Mouse (Mus musculus): Measurements from ENCODE around the gene Bms1. TPM values are rescaled to one million over a fixed set of nuclear protein-coding genes. Genes with fewer than 3 reads are reported as not detected.
A peak's percentile ranks its signal among the peaks of the same experiment; 100 is the strongest.

Bms1 gene
- total and polyA plus RNA-seq, 3 experiments = 3.9 to 22.4 (median 19.3) TPM

DNA sequence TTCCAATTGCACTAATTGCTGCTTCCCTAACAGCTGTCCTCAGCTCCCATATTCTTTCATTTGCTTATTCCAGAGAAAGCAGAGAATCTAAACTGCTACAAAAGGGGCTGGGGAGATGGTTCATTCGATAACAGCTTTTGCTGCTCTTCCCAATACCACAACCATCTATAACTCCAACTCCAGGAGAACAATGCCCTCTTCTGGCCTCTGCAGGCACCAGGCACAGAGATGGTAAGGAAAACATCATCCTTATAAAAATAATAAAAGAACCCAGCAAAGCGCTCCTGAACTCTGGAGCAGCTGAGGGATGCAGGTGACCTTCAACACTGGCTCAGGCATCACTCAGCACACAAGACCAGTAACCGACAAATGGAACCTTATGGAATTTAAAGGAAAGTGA is 33.3 kb downstream of the Bms1 start:
- H3K4me1 ChIP-seq (ENCODE audit: control insufficient read depth, insufficient read depth, low read length) = no peaks in the 10 kb centered on the region
- WGBS = 90% methylated on average over 3 of the region's 3 CpGs

DNA sequence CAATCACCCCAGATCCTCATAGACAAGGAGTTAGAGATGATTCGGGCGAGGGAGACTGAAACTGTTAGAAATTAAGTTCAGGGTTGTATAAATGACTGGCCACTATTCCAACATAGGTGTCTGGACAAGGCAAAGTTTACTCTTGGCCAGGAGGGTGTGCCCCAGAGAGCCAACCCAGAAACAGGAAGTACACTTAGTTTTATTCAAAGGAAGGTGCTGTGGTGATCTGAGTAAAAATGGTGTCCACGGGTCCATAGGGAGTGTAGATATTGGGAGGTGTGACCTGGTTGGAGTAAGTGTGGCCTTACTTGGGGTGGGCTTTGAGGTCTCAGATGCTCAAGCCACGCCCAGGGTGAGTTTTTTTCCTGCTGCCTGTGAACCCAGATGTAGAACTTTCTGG is 38.0 kb downstream of the Bms1 start:
- WGBS = 81% methylated on average over 4 of the region's 4 CpGs
- no peak for TF ChIP-seq EP300 (IDR thresholded peaks at IDR 0.05; ENCODE audit: insufficient read depth, low read depth, low read length)
- TF ChIP-seq CTCF (IDR thresholded peaks at IDR 0.05) = no peak
- TF ChIP-seq POLR2A (IDR thresholded peaks at IDR 0.05; ENCODE audit: insufficient read depth, low read depth, low read length) = no peak
- H3K27me3 ChIP-seq (ENCODE audit: control insufficient read depth, insufficient read depth, low read length) = no peaks in the 10 kb centered on the region
- no peak overlapping the region for H3K9ac ChIP-seq (ENCODE audit: low read depth, low read length)
- no peaks in the 10 kb centered on the region for H3K36me3 ChIP-seq (ENCODE audit: control insufficient read depth, insufficient read depth, low read length)
- H3K4me3 ChIP-seq = no peak overlapping the region
- no peaks in the 10 kb centered on the region for H3K79me2 ChIP-seq (replicated peaks; ENCODE audit: control insufficient read depth, insufficient read depth, low read length)
- peaks cover 1% of the 10 kb centered on the region; the same call in 1 of the 2 replicates for H3K4me1 ChIP-seq (ENCODE audit: control insufficient read depth, insufficient read depth, low read length)
- no peak for DNase-seq
- no peak overlapping the region for H3K27ac ChIP-seq
- intact Hi-C loops (cut with DNase I) = no loop called here

More for the DNA sequence above, 33.3 kb downstream of the Bms1 start:
- Histone ChIP-seq H3K4me3 (no peak overlapping the region), H3K79me2 (replicated peaks; ENCODE audit: control insufficient read depth, insufficient read depth, low read length) (no peaks in the 10 kb centered on the region), H3K9ac (ENCODE audit: low read depth, low read length) (no peak overlapping the region), H3K27ac (no peak overlapping the region), H3K36me3 (ENCODE audit: control insufficient read depth, insufficient read depth, low read length) (peaks cover 2% of the 10 kb centered on the region), H3K27me3 (ENCODE audit: control insufficient read depth, insufficient read depth, low read length) (no peaks in the 10 kb centered on the region)
- DNase-seq = no peak
- no peak for TF ChIP-seq POLR2A (IDR thresholded peaks at IDR 0.05; ENCODE audit: insufficient read depth, low read depth, low read length)
- TF ChIP-seq EP300 (IDR thresholded peaks at IDR 0.05; ENCODE audit: insufficient read depth, low read depth, low read length) = no peak
- TF ChIP-seq CTCF (IDR thresholded peaks at IDR 0.05) = peak; percentile 21; the same call in 1 of the 2 replicates
- intact Hi-C loops (cut with DNase I) = no loop called here

DNA sequence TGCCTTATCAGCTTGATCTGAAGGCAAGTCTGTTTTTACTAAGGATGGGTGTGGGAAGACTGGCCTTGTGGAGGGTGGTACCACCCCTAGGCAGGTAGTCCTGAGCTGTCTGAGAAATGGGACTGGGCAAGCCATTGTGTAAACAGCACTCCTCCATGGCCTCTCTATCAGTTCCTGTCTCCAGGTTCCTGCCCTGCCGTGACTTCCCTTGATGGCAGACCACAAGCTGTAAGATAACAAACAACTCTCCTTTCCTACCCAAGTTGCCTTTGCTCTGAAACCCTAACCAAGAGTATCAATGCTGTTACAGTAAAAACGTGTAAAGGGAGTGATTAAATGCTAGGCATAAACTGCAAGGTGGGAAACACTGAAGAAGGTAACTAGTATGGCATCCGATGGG is 38.6 kb downstream of the Bms1 start:
- no peaks in the 10 kb centered on the region for H3K27me3 ChIP-seq (ENCODE audit: control insufficient read depth, insufficient read depth, low read length)
- no peaks in the 10 kb centered on the region for H3K79me2 ChIP-seq (replicated peaks; ENCODE audit: control insufficient read depth, insufficient read depth, low read length)
- H3K27ac ChIP-seq = no peak overlapping the region
- 36% methylated on average over 3 of the region's 3 CpGs for WGBS
- intact Hi-C loops (cut with DNase I) = no loop called here
- H3K4me1 ChIP-seq (ENCODE audit: control insufficient read depth, insufficient read depth, low read length) = peaks cover 1% of the 10 kb centered on the region; the same call in 1 of the 2 replicates
- DNase-seq = no peak
- TF ChIP-seq EP300 (IDR thresholded peaks at IDR 0.05; ENCODE audit: insufficient read depth, low read depth, low read length) = no peak
- no peak for TF ChIP-seq CTCF (IDR thresholded peaks at IDR 0.05)
- no peak for TF ChIP-seq POLR2A (IDR thresholded peaks at IDR 0.05; ENCODE audit: insufficient read depth, low read depth, low read length)
- no peak overlapping the region for H3K4me3 ChIP-seq
- no peak overlapping the region for H3K9ac ChIP-seq (ENCODE audit: low read depth, low read length)
- no peaks in the 10 kb centered on the region for H3K36me3 ChIP-seq (ENCODE audit: control insufficient read depth, insufficient read depth, low read length)

DNA sequence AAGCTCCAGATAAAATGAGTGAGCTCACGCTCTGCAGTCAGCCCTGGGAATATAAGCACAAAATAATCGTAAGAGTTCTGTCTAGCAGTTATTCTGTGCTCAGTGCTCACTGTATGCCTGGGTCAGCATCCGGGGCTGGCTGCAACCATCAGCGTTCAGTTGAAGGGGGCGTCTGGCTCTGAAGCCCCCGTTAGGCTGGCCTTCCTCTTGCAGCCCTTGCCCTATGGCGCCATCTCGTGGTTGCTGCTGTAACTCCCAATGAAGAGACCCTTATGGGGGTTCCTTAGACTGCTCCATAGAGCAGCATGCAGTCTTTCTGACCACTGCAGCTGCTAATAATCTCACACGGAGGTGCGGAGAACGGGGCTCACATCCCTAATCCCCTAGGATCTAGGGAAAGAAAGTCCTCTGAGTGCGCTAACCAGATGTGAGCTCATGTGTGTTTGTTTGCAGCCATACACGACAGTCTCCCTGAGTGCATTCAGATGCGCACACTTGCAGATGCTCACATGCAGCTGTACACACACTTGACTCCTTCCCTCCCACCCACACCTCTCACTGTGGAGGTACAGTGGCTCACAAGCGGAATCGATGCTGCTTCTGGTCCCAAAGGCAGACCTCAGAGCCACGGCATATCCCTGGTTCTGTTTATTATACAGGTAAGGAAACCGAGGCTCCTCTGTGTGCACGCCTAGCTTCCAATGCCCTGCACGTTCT is 39.7 kb downstream of the Bms1 start:
- TF ChIP-seq EP300 (IDR thresholded peaks at IDR 0.05; ENCODE audit: insufficient read depth, low read depth, low read length) (0 out of 2 replicates have a peak, but pooled peaks have one; percentile 29), CTCF (IDR thresholded peaks at IDR 0.05) (peak; percentile 96), POLR2A (IDR thresholded peaks at IDR 0.05; ENCODE audit: insufficient read depth, low read depth, low read length) (no peak)
- no peak overlapping the region for H3K9ac ChIP-seq (ENCODE audit: low read depth, low read length)
- WGBS = 33% methylated on average over 20 of the region's 20 CpGs
- intact Hi-C loops (cut with DNase I) = loop anchor here (2.0 kb wide), 1 partner anchor 201 kb away; no protein-coding TSS in a partner anchor
- H3K36me3 ChIP-seq (ENCODE audit: control insufficient read depth, insufficient read depth, low read length) = no peaks in the 10 kb centered on the region
- no peaks in the 10 kb centered on the region for H3K79me2 ChIP-seq (replicated peaks; ENCODE audit: control insufficient read depth, insufficient read depth, low read length)
- H3K4me1 ChIP-seq (ENCODE audit: control insufficient read depth, insufficient read depth, low read length) = peaks cover 1% of the 10 kb centered on the region; the same call in 1 of the 2 replicates
- peak; percentile 44 to 80 for DNase-seq
- H3K4me3 ChIP-seq = no peak overlapping the region
- H3K27me3 ChIP-seq (ENCODE audit: control insufficient read depth, insufficient read depth, low read length) = peaks cover 2% of the 10 kb centered on the region
- H3K27ac ChIP-seq = no peak overlapping the region

DNA sequence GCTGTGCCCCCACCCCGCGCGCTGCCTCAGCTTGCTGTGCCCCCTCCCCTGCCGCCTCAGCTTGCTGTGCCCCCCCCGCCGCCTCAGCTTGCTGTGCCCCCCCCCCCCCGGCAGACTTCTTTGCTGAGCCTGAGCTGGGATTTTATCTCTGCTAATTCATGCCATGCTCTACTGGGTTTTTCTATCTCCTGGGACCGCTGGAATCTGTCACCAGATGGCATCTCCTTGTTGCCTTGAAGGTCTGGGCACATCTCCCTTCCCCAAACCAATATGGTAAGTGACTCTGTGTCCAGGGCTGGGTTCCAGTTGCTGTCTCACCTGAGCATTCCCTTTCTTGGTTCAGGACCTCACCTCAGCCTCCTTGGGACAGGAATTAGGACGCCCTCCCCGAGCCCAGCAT is 41.7 kb downstream of the Bms1 start:
- no peak for TF ChIP-seq POLR2A (IDR thresholded peaks at IDR 0.05; ENCODE audit: insufficient read depth, low read depth, low read length)
- TF ChIP-seq EP300 (IDR thresholded peaks at IDR 0.05; ENCODE audit: insufficient read depth, low read depth, low read length) = no peak
- TF ChIP-seq CTCF (IDR thresholded peaks at IDR 0.05) = no peak
- Histone ChIP-seq H3K27ac (no peak overlapping the region), H3K4me1 (ENCODE audit: control insufficient read depth, insufficient read depth, low read length) (peaks cover 1% of the 10 kb centered on the region; the same call in 1 of the 2 replicates), H3K27me3 (ENCODE audit: control insufficient read depth, insufficient read depth, low read length) (peaks cover 2% of the 10 kb centered on the region), H3K36me3 (ENCODE audit: control insufficient read depth, insufficient read depth, low read length) (no peaks in the 10 kb centered on the region), H3K79me2 (replicated peaks; ENCODE audit: control insufficient read depth, insufficient read depth, low read length) (no peaks in the 10 kb centered on the region), H3K4me3 (no peak overlapping the region), H3K9ac (ENCODE audit: low read depth, low read length) (no peak overlapping the region)
- WGBS = 39% methylated on average over 10 of the region's 10 CpGs
- intact Hi-C loops (cut with DNase I) = loop anchor here (2.0 kb wide), 1 partner anchor 199 kb away; no protein-coding TSS in a partner anchor
- no peak for DNase-seq

DNA sequence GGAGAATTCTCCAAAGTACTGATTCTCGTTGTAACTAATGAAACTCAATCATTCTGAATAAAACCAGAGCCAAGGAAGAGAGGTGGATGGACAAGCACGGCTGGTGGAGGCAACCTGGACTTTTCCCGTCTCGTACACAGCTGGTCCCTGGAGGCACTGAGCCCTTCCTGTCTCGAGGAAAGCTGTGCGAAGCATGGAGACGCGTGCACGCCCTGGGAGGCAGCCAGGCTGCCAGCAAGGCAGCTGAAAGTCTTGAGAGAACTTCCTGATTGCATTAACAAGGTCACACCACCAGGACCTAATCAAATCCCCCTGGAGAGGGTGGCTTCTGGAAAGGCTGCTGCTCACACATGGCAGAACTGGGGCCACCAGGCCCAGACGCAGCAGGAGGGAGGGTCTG is 43.3 kb downstream of the Bms1 start:
- Histone ChIP-seq H3K27ac (no peak overlapping the region), H3K9ac (ENCODE audit: low read depth, low read length) (no peak overlapping the region), H3K4me1 (ENCODE audit: control insufficient read depth, insufficient read depth, low read length) (peaks cover 1% of the 10 kb centered on the region; the same call in 1 of the 2 replicates), H3K4me3 (no peak overlapping the region), H3K27me3 (ENCODE audit: control insufficient read depth, insufficient read depth, low read length) (peaks cover 2% of the 10 kb centered on the region), H3K36me3 (ENCODE audit: control insufficient read depth, insufficient read depth, low read length) (no peaks in the 10 kb centered on the region), H3K79me2 (replicated peaks; ENCODE audit: control insufficient read depth, insufficient read depth, low read length) (no peaks in the 10 kb centered on the region)
- peak; percentile 27 to 38 for DNase-seq
- 15% methylated on average over 10 of the region's 10 CpGs for whole genome bisulfite sequencing
- intact Hi-C loops (cut with DNase I) = no loop called here
- no peak for TF ChIP-seq POLR2A (IDR thresholded peaks at IDR 0.05; ENCODE audit: insufficient read depth, low read depth, low read length)
- TF ChIP-seq EP300 (IDR thresholded peaks at IDR 0.05; ENCODE audit: insufficient read depth, low read depth, low read length) = no peak
- no peak for TF ChIP-seq CTCF (IDR thresholded peaks at IDR 0.05)

All from heart, adult 2 months (tissue).